Mouse (Mus musculus) 416B (cell line): ENCODE measurements around the gene Tmem164.

Source experiments
- DNase-seq: peaks from one replicate; pipeline ENCODE4 v3.0.0; 2011; ENCODE audit warnings: low read depth

Tmem164 gene

DNA sequence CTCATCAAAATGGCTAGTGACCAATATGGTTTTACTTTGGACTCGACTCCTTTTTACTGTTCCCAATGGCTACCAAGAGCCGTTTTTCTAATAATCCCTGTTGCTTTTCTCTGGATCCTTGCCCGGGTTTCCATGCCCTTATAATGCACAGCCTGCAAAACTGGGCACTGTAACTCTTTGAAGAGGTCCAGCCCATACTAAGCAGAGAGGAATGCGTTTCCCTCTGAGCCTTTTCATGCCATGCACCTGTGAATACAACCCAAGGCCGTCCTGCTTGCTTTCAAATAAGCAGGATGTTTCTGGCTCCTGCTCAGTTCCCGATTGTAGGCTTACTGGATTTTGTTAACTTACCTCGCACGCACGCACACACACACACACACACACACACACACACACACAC lies 7.3 kb downstream of the Tmem164 start:
- no peak for DNase-seq

DNA sequence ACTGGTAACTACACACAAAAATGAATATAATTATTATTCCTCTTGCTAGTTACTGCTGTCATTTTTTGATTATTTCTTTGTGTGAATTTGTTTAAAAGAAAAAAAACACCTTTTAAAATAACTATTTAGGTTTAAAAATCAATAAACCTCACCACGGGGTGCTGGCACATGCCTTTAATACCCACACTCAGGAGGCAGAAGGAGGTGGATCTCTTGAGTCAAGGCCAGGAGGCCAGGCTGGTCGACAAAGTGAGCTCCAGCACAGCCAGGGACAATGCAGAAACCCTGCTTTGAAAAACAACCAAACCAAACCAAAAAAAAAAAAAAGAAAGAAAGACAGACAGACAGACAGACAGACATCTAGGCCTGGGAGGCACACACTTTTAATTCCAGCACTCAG lies 12.1 kb downstream of the Tmem164 start:
- no peak for DNase-seq

DNA sequence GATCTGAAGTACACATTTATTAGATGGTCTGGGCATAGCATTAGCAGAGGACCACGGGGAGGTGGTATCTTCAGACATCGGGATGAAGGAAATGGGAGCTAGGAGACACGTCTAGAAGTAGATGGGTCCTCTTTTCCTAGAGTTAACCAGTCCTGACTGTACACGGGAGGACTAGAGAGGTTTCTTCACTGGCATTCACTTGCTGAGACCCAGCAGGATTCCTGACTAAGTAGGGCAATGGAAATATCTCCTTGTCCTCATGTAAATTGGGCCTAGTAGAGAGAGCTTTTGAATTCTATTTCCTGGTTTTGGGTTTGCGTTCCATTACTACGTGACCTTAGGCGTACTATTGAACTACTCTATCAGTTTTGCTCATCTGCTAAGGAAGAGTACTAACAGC lies 13.1 kb downstream of the Tmem164 start:
- DNase-seq, result no peak

DNA sequence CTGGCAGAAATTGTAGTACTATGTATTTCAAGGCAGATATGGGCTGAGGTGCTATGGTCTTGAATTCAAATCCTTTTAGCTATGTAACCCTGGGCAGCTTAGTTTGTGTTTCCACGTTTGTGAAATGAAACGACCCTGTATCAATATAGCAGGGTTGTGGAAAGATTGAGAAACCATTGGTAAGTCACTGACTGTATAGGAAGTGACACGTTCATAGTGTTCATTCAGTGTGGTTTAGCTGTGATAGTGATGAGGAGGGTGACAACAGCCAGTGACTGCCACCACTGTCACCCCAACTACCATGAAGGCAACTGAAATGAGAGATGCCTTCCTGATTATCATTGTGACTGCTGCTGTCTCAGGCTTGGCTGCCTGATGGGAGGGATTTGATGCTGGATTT lies 13.7 kb downstream of the Tmem164 start:
- DNase-seq, result peak; percentile 63

DNA sequence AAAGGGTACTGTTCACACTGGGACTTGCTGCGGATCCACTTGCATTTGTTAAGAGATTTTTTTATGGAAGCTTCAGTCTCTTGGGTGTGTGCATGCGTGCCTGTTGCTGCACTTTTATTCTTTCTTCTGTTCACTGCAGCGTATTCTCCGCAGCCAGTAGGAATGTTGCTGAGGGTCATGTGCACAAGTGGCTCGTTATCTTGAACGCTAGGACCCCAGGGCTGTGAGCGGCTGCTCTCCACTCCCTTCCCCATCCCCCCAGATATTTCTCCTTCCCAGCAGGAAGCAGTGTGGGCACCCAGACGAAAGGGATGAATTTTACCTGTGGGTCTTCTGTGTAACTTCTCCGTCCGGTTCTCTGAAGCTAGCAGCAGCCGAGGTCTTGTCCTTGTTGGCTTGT lies 15.6 kb downstream of the Tmem164 start:
- DNase-seq, result no peak

DNA sequence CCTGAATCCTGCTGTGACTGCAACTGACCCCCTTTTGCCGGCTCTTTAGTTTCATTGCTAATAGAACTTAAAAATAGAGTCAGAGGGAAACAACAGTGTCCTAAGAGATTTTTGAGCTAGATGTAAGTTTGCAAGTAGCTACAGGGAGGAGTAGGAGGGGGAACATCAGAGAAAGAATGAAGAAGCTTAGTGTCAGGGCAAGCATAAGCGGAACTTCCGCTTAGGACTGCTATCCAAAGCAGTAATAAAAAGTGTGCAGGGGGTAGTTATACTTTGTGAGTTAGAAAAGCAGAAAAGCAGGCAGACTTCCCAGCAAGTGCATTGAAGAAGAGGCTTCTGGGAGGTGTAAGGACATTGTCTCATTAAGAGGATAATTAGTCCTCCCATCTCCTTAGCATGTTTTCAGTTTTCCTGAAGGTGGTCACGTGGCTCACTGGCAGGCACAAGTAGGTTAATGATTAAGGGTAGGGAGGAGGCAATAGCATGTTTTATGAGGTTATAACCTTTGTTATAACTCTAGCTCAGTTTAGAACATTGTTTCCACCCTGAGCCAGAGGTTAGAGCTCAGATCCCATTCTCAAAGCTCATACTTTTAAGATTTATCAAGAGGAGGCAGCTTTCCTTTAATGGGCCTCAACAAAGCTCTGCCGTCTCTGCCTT lies 16.5 kb downstream of the Tmem164 start:
- no peak for DNase-seq

DNA sequence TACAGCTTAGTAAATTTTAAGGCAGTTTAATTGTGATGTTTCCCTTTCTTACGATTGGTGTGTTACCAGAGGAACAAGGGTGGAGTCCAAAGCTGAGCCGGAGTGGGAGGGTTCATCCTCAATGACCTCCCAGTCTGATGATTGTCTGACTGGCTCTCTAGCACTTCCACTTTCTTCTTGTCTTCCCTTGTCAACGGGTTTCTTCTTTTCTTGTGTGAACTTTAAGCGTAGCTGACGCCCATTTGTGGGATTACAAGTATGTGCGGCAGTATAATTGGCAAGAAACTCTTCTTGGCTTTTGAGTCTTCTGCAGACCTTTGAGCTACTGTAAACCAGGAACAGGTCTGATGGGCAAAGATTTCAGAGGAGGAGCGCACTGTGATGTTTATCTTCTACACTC lies 17.0 kb downstream of the Tmem164 start:
- DNase-seq, result no peak

DNA sequence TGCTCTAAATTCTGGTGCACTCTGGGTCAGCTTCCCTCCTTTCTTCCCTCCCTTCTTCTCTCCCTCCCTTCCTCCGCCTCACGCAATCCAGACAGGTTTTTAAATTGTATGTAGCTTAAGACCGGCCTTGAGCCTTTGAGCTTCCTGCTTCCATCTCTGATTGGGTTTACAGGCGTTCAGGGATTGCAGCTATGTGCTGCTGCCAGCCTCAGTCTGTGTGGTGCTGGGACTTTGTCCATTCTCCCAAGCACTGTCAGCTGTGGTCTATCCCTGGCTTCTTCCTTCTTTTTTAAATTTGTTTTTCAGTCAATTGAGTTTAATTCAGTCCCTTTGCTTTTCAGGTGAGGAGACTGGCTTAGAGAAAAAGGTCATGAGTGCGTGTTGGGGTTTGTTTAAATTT lies 20.9 kb downstream of the Tmem164 start:
- DNase-seq, result no peak

DNA sequence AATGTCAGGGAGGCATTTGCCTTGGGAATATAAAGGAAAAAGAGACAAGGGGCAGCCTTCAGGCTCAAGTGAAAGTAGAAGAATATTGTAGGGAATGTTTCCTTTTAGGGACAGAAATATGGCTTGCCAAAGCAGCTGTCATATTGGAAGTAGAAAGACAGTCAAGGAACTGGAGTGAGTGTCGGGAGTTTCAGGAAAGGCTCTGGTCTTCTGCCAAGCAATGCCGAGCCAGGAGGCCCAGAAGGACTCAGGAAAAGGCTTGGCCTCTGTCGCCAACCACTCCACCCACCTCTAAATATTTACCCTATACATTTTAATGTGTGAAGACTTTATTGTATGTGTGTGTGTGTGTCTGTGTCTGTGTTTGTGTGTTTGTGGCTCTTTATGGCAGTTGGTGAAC lies 21.4 kb downstream of the Tmem164 start:
- DNase-seq, result no peak

DNA sequence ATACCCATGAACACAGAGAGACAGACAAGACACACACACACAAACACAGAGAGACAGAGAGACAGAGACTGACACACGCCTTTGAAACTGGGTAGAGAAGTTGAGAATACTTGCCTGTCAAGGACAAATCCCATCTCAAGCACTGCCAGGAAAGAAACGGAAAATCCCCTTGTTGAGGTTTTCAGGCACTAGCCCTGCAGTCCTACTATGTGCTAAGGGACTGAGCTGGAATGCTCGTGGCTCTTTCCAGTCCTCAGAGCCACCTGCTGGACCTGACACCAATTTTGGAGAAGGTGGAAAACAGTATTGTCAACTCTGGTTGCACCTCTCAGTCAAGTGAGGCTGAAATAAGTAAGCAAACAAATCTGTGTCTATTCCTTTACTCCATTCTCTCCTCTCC lies 22.7 kb downstream of the Tmem164 start:
- DNase-seq, result no peak

DNA sequence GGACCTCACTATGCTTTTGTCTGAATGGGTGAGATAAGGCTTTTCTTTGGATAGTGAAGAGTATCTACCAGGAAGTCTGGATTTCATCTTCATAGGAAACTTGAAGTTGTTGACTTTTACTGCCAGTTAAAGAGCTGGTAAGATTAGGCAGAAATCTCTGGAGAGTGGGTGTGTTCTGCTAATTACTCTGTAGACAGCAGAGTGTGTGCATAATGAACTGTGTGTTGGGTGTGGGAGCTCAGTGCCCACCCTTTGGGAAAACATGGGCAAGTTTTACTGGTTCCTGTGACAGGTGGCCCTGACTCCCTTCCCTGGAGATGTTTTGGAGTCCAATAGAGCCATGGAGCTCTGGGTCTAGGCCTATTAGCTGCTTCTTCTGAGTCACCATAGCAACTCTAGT lies 27.1 kb downstream of the Tmem164 start:
- no peak for DNase-seq

DNA sequence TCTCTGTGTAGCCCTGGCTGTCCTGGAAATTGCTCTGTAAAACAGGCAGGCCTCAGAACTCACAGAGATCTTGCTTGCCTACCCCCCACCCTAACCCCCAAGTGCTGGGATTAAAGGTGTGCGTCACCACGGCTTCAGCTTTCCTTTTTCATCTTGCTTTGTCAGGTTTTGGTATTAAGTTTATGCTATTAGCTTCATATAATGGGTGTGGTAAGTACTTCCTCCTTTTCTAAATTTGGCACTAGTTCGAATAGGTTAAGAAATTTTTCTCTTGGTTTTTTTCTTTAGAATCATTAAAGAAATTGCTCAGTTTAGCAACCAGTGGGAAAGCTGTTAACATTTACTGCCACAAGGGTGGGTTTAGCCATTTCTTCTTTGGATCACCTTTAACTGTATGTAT lies 34.8 kb downstream of the Tmem164 start:
- DNase-seq, result peak; percentile 17

DNA sequence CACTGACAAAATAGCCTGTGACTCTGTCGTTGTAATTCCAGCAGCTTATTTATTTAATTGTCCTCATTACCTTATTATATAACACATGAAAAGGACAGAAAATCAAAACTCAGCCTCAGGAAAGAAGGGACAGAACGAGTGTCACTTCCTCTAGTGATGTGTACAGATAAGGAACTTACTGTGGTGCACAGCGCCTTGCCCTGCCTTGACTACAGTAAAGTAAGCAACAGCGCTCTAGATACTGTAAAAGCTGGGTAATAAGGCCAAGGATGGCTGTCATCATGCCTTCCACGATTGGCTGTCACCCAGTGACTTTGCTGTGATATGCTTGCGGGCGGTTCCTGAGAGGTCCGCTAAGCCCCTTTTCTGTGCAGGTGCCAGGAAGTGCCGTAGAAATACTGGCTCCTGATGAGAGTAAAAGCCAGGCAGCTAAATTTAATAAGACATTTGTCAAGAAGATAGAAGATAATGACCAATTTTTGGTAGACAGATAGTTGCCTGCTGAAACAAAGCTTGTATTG lies 36.8 kb downstream of the Tmem164 start:
- peak; percentile 26 for DNase-seq

DNA sequence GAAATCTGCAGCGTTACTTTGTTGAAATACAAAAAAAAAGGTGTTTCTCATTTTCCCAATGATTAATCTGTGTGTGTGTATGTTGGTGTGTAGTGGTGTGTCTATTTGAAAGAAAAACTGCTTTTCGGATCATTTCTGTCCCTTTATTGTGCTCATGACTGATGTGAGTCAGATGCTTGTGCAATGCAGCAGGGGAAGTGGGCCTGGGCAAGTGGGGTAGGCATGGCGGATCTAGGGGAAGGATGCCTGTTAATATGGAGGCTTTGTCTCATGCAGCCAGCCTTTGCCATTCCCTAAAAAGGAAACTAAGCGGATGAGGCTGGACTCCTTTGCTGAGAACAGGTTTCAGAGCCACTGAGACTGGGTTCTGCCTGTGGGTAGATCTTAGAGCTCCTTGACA lies 37.6 kb downstream of the Tmem164 start:
- DNase-seq, result peak; percentile 72

DNA sequence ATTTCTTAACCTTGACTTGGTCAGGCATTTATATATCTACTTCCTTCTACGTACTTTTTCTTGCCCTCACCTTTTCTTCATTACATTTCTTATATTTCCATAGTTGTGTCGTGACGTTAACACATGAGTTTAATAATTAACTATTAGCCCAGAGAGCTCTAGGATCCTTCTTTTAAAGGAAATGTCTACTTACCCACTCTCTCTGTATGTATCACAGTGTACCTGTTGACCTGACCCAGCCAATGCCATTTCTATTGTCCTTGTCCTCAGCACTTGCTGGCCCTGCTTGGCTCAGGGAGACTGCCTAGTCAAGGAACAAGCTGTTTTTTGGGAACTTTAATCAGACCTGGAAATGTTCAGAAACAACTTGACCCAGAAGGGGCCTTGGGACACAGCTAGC lies 40.7 kb downstream of the Tmem164 start:
- no peak for DNase-seq

DNA sequence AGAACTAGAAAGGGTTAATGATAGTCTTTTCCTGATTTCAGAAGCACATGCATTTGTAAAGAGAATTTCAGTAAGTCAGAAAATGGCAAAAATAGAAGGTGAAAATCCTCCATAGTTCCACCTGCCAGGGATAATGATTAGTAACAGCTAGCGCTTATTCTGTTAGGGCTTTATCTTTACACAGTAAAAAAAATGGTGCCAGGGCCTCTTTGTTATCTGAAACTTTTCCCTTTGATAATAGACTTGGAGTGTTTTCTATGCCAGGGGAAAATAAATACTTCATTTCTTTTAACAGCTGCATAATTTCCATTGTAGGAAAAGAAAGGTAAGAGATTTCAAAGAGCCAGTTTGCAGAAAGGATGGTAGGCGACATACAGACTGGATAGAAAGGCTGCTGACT lies 43.0 kb downstream of the Tmem164 start:
- no peak for DNase-seq

DNA sequence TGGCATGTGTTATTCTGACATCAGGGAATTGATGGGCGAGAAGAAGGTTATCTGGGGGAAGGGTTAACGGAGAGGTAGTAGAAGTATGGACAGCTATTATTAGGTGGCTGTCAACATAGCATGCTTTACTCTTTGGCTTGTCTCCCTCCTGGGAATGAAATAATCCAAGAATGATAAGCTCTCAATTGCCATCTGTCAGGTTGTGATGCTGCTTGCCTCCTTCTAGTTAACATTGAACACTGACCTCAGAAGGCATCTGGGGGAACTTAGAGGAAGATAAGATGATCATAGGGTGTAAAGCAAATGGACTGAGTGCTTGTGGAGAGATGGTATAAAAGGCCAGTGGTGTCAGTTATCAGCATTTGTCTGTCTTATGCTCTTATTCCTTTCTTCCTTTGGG lies 44.4 kb downstream of the Tmem164 start:
- no peak for DNase-seq

DNA sequence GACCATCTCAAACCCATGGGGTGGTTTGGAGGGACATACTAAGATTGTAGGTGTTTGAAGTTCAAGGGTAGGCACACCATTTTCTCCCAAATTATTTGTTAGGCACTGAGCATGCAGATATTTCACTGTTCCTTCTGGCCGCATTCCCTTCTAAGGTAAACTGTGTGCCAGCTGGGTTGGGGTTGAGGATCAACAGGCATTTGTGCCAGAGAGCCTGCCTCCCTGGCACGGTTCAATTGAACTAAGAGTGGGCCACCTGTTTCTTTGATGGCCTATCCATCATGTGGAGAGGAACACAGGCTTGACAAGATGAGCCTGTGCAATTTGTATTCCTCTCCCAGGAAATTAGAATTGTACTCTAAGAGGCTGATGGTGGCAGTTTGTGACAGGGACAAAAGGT lies 45.1 kb downstream of the Tmem164 start:
- DNase-seq, result no peak

DNA sequence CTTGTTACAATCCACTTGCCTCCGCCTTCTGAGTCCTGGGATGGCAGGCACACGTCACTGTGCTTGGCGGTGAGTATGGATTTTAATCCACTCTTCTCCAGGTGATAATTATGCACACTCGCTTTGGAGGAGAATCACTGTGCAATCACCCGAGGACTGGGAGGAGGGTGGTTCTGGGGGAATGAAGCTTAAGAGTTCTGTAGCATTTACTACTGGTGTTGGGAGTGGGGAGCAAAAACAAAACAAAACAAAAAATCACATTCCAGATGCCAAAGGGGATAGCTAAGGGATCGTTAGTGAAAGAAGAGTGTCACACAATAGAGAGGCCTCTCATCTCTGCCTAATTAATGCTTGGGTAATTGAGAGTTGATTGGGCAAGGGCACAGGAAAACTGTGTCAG lies 46.6 kb downstream of the Tmem164 start:
- no peak for DNase-seq

DNA sequence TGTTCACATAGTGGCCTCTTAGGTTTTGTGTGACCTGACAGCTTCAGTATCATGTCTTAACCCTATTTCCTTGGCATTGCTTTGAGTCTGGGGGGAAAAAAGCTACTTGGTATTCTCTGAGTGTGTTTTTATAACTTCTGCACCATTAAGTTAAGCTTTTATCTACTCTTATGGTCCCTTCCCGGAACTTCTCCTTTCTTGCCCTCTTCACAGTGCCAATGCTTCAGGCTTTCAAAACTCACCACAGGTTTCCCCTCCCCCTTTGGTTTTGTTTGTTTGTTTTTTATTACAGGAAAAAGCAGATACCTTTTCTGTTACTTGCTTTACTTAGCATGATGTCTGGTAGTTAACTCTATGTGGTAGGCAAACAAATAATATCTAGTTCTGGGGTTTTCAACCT lies 47.8 kb downstream of the Tmem164 start:
- no peak for DNase-seq

DNA sequence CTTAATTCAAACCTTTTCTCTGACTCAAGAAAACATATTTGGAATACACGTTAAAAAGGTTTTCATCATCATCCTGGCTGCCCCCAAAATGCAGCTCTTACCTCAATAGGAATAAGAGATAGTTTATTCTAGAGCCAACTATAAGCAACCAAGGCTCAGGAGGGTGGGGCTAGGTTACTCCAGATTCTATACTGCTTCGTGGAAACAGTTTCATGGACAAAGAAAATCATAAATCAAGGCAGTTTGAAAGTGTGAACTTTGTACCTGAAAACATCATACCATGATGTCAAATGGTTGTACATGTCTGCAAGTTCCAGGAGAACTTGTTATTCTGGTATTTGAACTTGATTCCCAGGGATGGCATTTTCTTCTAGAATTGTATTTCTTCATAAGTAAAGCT lies 48.3 kb downstream of the Tmem164 start:
- no peak for DNase-seq

DNA sequence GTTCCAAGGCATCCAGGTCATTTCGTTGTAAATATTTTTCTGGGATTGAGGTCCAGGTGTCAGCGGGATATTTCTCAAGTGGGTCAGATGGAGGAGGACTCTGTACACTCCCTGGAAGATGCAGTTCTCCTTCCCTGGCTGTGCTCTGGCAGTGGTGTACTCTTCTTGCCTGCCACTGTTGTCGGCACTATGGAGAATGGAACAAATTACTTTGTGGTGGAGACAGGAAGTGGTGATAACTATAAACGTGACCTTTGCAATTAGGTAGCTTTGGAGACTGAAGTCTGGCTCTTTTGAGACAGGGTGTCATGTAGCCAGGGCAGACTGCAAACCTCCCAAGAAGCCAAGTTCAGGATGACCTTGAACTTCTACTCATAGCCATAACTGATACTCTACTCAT lies 55.9 kb downstream of the Tmem164 start:
- peak; percentile 77 for DNase-seq

DNA sequence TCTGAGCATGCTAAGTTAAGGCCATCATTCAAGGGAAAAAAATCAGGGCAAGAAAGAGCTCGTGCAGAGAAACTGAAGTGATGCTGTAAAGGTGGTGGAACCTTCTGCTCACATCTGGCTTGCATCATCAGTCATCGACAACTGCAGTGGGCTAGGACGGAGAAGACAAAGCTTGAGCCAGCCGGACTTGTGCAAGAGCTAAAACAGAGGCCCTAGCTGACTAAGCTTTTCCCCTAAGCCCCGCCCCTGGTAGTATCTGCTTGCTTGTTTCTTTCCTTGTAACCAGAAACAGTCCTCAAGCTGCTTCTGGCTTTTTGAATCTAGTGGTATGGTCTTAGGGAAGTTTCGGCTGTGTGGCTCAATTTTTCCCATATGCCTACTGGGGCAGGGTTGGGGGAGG lies 56.5 kb downstream of the Tmem164 start:
- peak; percentile 88 for DNase-seq

DNA sequence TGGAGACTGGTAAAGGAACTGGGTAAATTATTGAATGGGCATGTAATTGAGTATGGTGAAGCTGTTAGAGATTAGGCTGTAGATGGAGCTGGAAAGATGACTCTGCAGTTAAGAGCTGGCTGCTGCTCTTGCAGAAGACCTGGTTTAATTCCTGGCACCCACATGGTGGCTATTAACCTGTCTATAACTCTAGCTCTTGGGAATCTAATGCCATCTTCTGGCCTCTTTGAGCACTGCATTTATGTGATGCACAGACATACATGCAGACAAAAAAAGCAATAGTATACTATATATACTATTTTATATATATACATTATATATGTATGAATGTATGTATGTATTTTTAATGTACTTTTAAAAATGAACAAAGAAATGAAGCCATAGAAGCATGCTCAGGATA lies 66.2 kb downstream of the Tmem164 start:
- peak; percentile 38 for DNase-seq

DNA sequence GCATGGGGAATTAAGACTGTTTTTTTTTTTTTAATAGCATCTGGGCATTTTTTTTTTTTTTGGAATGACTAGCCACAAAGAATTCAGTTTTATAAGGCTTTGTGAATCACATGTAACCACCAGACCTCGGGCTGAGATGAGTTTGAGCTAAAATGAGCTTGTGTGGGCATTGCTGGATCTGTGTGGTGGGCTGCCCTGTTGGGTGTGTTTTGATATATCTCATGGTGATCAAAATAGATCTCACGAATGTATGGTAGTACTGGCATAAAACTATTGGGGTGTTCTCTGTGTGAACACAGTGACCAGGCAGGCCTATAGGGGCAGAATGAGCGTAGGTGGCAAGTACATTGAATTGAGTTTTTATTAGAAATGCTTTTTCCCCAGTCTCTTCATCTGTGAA lies 67.4 kb downstream of the Tmem164 start:
- DNase-seq, result no peak
